Mouse (Mus musculus) liver, adult 2 months (tissue): ENCODE results near the gene Col28a1. TPM values are rescaled to one million over a fixed set of nuclear protein-coding genes. Genes with fewer than 3 reads are reported as not detected.

Experiments used
- DNase-seq: peaks from one replicate; pipeline ENCODE4 v3.0.0-alpha.2; 2011; ENCODE audit warnings: low read depth, low spot score; ENCODE audit errors: extremely low read depth
- H3K27ac ChIP-seq: fragments of 200-500 bp; replicated peaks from 2 replicates; pipeline ENCODE4 v1.5.1; 2012; ENCODE audit warnings: low read depth, mild to moderate bottlenecking, control low read depth, inconsistent platforms, low read length; ENCODE audit not compliant: insufficient read depth
- H3K27me3 ChIP-seq: fragments of 200-500 bp; 2 replicates; pipeline ENCODE4 v1.6.1; 2012; ENCODE audit warnings: mild to moderate bottlenecking, moderate library complexity, low read length, inconsistent platforms; ENCODE audit not compliant: control insufficient read depth, insufficient read depth
- H3K36me3 ChIP-seq: fragments of 200-500 bp; 2 replicates; pipeline ENCODE4 v1.6.1; 2012; ENCODE audit warnings: low read length, inconsistent platforms; ENCODE audit not compliant: control insufficient read depth, insufficient read depth
- H3K4me1 ChIP-seq: fragments of 200-500 bp; 2 replicates; pipeline ENCODE4 v1.6.1; 2011; ENCODE audit warnings: low read length; ENCODE audit not compliant: control insufficient read depth, insufficient read depth
- H3K4me3 ChIP-seq: fragments of 200-500 bp; 2 replicates; pipeline ENCODE4 v1.5.1; 2011; ENCODE audit warnings: low read depth, mild to moderate bottlenecking, control low read depth, low read length, moderate library complexity; ENCODE audit not compliant: insufficient read depth
- H3K79me2 ChIP-seq: fragments of 200-500 bp; 2 replicates; pipeline ENCODE4 v1.6.1; 2012; ENCODE audit warnings: inconsistent platforms, mild to moderate bottlenecking, low read length, moderate library complexity; ENCODE audit not compliant: control insufficient read depth, insufficient read depth
- H3K9ac ChIP-seq: fragments of 200-500 bp; 2 replicates; pipeline ENCODE4 v1.6.1; 2012; ENCODE audit warnings: low read depth, mild to moderate bottlenecking, control low read depth, inconsistent platforms, low read length
- CTCF ChIP-seq: fragments of 200-500 bp; IDR thresholded peaks from 2 replicates; pipeline ENCODE4 v1.5.1; 2011; ENCODE audit warnings: low read depth, low read length, control low read depth
- POLR2A ChIP-seq: fragments of 200-500 bp; IDR thresholded peaks from 2 replicates; pipeline ENCODE4 v1.6.1; 2011; ENCODE audit warnings: low read length, control low read depth; ENCODE audit not compliant: insufficient read depth; ENCODE audit errors: extremely low read depth
- WGBS: fragments of 180-500 bp; shearing (Covaris S2); methylation state at CpG from one replicate; pipeline ENCODE4 v1.1.7; 2018; 5-methylcytosine and 5-hydroxymethylcytosine counted together
- polyA plus RNA-seq: library from polyadenylated mRNA; depleted of rRNA; stranded (reverse); fragments of >200 nt; gene quantifications from 2 replicates; pipeline ENCODE4 v1.2.3, GENCODE M21; 2012; rRNA removed
- total RNA-seq: library from RNA; depleted of rRNA; stranded (reverse); fragments of >200 nt; gene quantifications from 2 replicates; pipeline ENCODE4 v1.2.3, GENCODE M21; 2014; rRNA removed

The Col28a1 gene
- total RNA-seq: under 0.01 and 0.07 TPM in 2 replicates
- polyA plus RNA-seq: not detected in 2 replicates

DNA sequence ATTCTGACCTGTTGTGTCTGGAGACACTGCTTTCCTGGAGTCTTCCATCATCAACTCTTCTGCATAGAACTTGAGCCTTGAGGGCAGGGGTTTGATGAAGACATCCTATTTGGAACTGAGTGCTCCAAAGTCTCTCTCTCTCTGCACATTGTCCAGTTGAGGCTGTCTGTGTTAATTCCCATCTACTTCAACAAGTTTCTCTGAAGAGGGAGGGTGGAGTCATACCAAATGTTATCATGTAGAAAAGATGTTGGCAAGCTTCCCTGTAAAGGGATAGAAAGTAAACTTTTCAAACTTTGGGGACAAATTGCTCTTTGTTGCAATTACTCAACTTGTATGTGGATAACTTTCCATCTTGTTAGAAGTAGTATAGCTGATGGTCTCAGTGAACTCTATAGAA, at the start of gene Col28a1:
Gene Col28a1 (minus strand): TSS at position 101 of the 400 bp plus-strand sequence.
- no peaks in the 10 kb centered on the region for H3K36me3 ChIP-seq
- TF ChIP-seq POLR2A: no peak
- no peak for TF ChIP-seq CTCF
- DNase-seq: no peak

DNA sequence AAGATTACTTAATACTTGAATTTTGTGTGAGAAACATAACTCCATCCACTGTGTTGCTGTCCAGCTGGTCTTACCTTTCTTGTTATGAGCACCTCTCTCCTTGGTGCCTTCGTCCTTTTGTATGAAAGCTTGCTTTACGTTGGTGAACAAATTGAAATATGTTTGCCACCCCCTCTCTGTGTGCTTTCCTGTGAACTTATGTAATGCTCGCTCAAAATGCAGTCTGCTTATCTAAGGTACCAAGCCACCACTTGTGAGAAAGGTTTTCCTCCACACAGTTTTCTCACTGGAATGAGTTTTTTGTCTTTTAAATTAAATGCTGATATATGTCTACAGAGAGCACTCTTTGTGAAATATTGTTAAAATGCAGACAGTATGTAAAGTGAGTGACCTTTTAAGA, 36.2 kb upstream of the Col28a1 start:
- WGBS: 85% methylated on average over 3 of the region's 3 CpGs
- no peaks in the 10 kb centered on the region for H3K79me2 ChIP-seq
- peaks cover 36% of the 10 kb centered on the region for H3K36me3 ChIP-seq

More for the DNA sequence above, at the start of gene Col28a1:
- no peak within 1 kb of the TSS for H3K9ac ChIP-seq
- no peaks in the 10 kb centered on the region for H3K79me2 ChIP-seq
- H3K4me3 ChIP-seq: no peak within 1 kb of the TSS
- no peak within 1 kb of the TSS for H3K27ac ChIP-seq
- H3K4me1 ChIP-seq: no peaks in the 10 kb centered on the region
- no peaks in the 10 kb centered on the region for H3K27me3 ChIP-seq

DNA sequence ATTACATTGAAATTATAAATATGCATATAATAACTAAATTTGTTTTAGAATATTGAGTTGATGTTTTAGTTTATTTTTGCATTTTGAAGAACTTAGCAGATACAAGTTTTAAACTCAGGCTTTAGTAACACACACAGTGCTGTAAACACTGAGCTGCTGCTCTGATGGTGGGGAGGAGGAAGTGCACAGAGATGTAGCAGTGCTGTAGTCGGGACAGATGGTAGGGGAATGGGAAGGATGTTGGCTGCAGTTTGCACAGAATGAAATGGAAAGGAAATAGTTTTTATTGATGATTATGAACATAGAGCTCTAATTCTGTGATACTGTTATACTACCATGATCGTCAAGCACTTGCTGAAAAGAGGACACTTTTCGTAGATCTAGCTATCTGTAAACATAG, 34.6 kb upstream of the Col28a1 start:
- H3K36me3 ChIP-seq: peaks cover 32% of the 10 kb centered on the region
- H3K27me3 ChIP-seq: no peaks in the 10 kb centered on the region
- no peaks in the 10 kb centered on the region for H3K4me1 ChIP-seq
- WGBS: 84% methylated on average over 3 of the region's 3 CpGs
- H3K27ac ChIP-seq: no peak overlapping the region
- H3K79me2 ChIP-seq: no peaks in the 10 kb centered on the region
- no peak overlapping the region for H3K4me3 ChIP-seq
- DNase-seq: no peak
- no peak for TF ChIP-seq CTCF
- no peak for TF ChIP-seq POLR2A
- no peak overlapping the region for H3K9ac ChIP-seq

More for the DNA sequence above, 36.2 kb upstream of the Col28a1 start:
- no peak for DNase-seq
- no peak overlapping the region for H3K27ac ChIP-seq
- no peaks in the 10 kb centered on the region for H3K27me3 ChIP-seq
- no peak overlapping the region for H3K9ac ChIP-seq
- H3K4me1 ChIP-seq: no peaks in the 10 kb centered on the region
- H3K4me3 ChIP-seq: no peak overlapping the region
- TF ChIP-seq POLR2A: no peak

DNA sequence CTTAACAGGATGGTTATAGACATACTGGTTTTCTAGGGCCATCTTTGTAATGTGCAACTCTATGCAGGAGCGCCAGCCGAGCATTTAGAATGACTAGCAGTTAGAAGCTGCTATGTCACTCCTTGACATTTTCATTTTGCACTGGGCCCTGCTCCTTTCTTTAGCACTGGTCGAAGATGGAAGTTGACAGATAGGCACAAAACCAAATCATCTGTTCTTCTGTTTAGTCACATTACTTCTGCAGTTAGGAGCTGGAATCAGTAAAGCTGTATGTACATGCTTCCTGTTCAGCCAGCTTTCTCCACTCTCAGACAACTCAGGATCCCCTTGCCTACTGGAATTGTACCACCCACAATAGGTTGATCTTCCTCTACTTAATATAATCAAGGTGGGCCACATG, 18.2 kb upstream of the Col28a1 start:
- H3K4me3 ChIP-seq: no peak overlapping the region
- WGBS: 94% methylated on average over 3 of the region's 3 CpGs
- H3K27ac ChIP-seq: no peak overlapping the region
- H3K4me1 ChIP-seq: peaks cover 3% of the 10 kb centered on the region; the same call in 1 of the 2 replicates
- no peaks in the 10 kb centered on the region for H3K27me3 ChIP-seq
- peaks cover 4% of the 10 kb centered on the region; the same call in 1 of the 2 replicates for H3K79me2 ChIP-seq
- DNase-seq: no peak
- peaks cover 10% of the 10 kb centered on the region for H3K36me3 ChIP-seq
- TF ChIP-seq POLR2A (no peak), CTCF (no peak)
- no peak overlapping the region for H3K9ac ChIP-seq

DNA sequence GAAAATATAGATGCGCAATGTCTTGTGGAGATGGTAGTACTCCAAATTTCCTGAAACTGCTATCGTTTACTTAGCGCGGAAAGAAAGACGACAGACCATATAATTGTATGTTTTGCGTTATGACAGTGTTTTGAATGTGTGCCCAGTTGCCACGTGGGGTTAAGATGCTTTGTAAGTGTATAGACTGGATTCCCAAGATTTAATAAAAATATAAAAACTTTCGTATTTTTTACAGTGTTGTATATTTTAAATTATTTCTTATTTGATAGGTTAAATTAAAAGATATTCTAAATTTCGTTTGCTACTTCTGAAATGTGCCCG, 17.4 kb upstream of the Col28a1 start:
- peak overlapping the region; percentile 91 for H3K4me3 ChIP-seq
- H3K4me1 ChIP-seq: peaks cover 3% of the 10 kb centered on the region; the same call in 1 of the 2 replicates
- H3K27me3 ChIP-seq: no peaks in the 10 kb centered on the region
- peaks cover 1% of the 10 kb centered on the region; the same call in 1 of the 2 replicates for H3K36me3 ChIP-seq
- no peak overlapping the region for H3K27ac ChIP-seq
- WGBS: 11% methylated on average over 10 of the region's 10 CpGs
- DNase-seq: no peak
- peaks cover 4% of the 10 kb centered on the region; the same call in 1 of the 2 replicates for H3K79me2 ChIP-seq
- peak overlapping the region; percentile 96 for H3K9ac ChIP-seq
- no peak for TF ChIP-seq POLR2A
- no peak for TF ChIP-seq CTCF

GRCm38 (mm10) chr6:8209047-8209865, 16.8 kb upstream of the Col28a1 start, which contains the start of gene Mios:
TSS of gene Mios (plus strand) at chr6:8209222.
- TF ChIP-seq POLR2A (peak; percentile 58; the same call in 1 of the 2 replicates), CTCF (peak; percentile 31)
- no peaks in the 10 kb centered on the region for H3K27me3 ChIP-seq

More at GRCm38 (mm10) chr6:8209047-8209865, 16.8 kb upstream of the Col28a1 start, which contains the start of gene Mios:
- H3K27ac ChIP-seq: peak within 1 kb of the TSS; percentile 79
- H3K4me3 ChIP-seq: peak within 1 kb of the TSS; percentile 91
- H3K4me1 ChIP-seq: peaks cover 3% of the 10 kb centered on the region; the same call in 1 of the 2 replicates
- H3K9ac ChIP-seq: peak within 1 kb of the TSS; percentile 96
- peak; percentile 80 for DNase-seq
- peaks cover 4% of the 10 kb centered on the region; the same call in 1 of the 2 replicates for H3K79me2 ChIP-seq
- peaks cover 1% of the 10 kb centered on the region; the same call in 1 of the 2 replicates for H3K36me3 ChIP-seq
- under 1% methylated on average over 81 of the region's 90 CpGs for WGBS
